In genomic region chr17:88442661-88443060, GRCm38 (mm10) we compare ENCODE assay signal across 9 mouse cellular contexts. TPM values are rescaled to one million over a fixed set of nuclear protein-coding genes. Genes with fewer than 3 reads are reported as not detected.
DNase-seq lines count a peak whose midpoint lies in the region; ATAC-seq and TF ChIP-seq lines count a peak whose summit lies in the region.
"Had no signal": no experiment of that assay in that cellular context is flagged by ENCODE, and none has a peak within 500 bp of the region (broad histone marks: within the 10 kb centered on the region; RNA-seq: fewer than 3 reads in every experiment).

No protein-coding gene starts in this region.

- dilution Hi-C loops in CH12.LX (cut with MboI; ENCODE audit: extremely low pct_ligation_motif_present, extremely low pct_unique_long_range_greater_than_20kb, low sequenced_read_pairs): no loop called here

- H3K9ac ChIP-seq in kidney, embryonic 15.5 days: no peak overlapping the region
- H3K9ac ChIP-seq in CH12.LX (ENCODE audit: insufficient read depth, low read depth): peak overlapping the region; percentile 96
- H3K9ac ChIP-seq in embryonic facial prominence, embryonic 13.5 days: no peak overlapping the region

- no peak for TF ChIP-seq POLR2A in CH12.LX (IDR thresholded peaks at IDR 0.05; ENCODE audit: low read depth, low read length)

- H3K9me3 ChIP-seq in kidney, embryonic 15.5 days (replicated peaks): no peaks in the 10 kb centered on the region
- no peaks in the 10 kb centered on the region for H3K9me3 ChIP-seq in CH12.LX (replicated peaks; ENCODE audit: low read length)
- H3K9me3 ChIP-seq in embryonic facial prominence, embryonic 13.5 days: no peaks in the 10 kb centered on the region
- H3K9me3 ChIP-seq: heart, embryonic 15.5 days had no signal

- H3K27ac ChIP-seq in kidney, embryonic 15.5 days: no peak overlapping the region
- H3K27ac ChIP-seq in CH12.LX (ENCODE audit: insufficient read depth, low read depth) (no peak overlapping the region), macrophage (no peak overlapping the region)
- no peak overlapping the region for H3K27ac ChIP-seq in embryonic facial prominence, embryonic 13.5 days

- H3K79me2 ChIP-seq in CH12.LX (replicated peaks; ENCODE audit: control insufficient read depth, extremely low read depth, insufficient read depth, poor library complexity, severe bottlenecking) (peaks cover 47% of the 10 kb centered on the region), macrophage (ENCODE audit: inconsistent target) (peaks cover 62% of the 10 kb centered on the region)

- no peak for TF ChIP-seq EP300 in CH12.LX (IDR thresholded peaks at IDR 0.05; ENCODE audit: low read length)

- no peak for DNase-seq in kidney, postnatal 36 days
- DNase-seq in CH12.LX (ENCODE audit: extremely low read depth): no peak
- DNase-seq in cerebellum, postnatal 14 days: no peak
- no peak for DNase-seq in testis, postnatal 14 days (ENCODE audit: low spot score)
- DNase-seq in spleen, postnatal 4 days (ENCODE audit: low spot score in 2 of 2): no peak

- peak overlapping the region; percentile 29 for H3K4me2 ChIP-seq in kidney, embryonic 15.5 days
- H3K4me2 ChIP-seq in CH12.LX (ENCODE audit: insufficient read depth, low read depth, poor library complexity, severe bottlenecking): peak overlapping the region; percentile 69
- H3K4me2 ChIP-seq in embryonic facial prominence, embryonic 13.5 days: peak overlapping the region; percentile 27; the same call in 1 of the 2 replicates

- H3K4me1 ChIP-seq in kidney, embryonic 15.5 days: peaks cover 9% of the 10 kb centered on the region
- H3K4me1 ChIP-seq in CH12.LX (ENCODE audit: control insufficient read depth in 1 of 2, insufficient read depth in 2 of 2): peaks cover 0 to 25% of the 10 kb centered on the region in 2 experiments; a peak in 2 of 4 replicates
- H3K4me1 ChIP-seq in embryonic facial prominence, embryonic 13.5 days: 0 out of 2 replicates have a peak, but pooled peaks cover 6% of the 10 kb centered on the region

- no peak for TF ChIP-seq CTCF in CH12.LX (conservative IDR thresholded peaks at IDR 0.05 in 1 of 2, IDR thresholded peaks at IDR 0.05 in 1 of 2; ENCODE audit: low read depth in 2 of 2, low read length in 2 of 2)

- no peaks in the 10 kb centered on the region for H3K36me3 ChIP-seq in kidney, embryonic 15.5 days
- H3K36me3 ChIP-seq in CH12.LX (replicated peaks in 1 of 2; ENCODE audit: control insufficient read depth in 1 of 2, insufficient read depth in 1 of 2, low read length in 1 of 2): no peaks in the 10 kb centered on the region
- H3K36me3 ChIP-seq in embryonic facial prominence, embryonic 13.5 days: no peaks in the 10 kb centered on the region
- H3K36me3 ChIP-seq in macrophage (ENCODE audit: inconsistent target): no peaks in the 10 kb centered on the region
- H3K36me3 ChIP-seq: heart, embryonic 15.5 days had no signal

- no peak for ATAC-seq in kidney, embryonic 15.5 days (replicated peaks; ENCODE audit: low FRiP score)
- no peak for ATAC-seq in embryonic facial prominence, embryonic 13.5 days (ENCODE audit: insufficient number of reproducible peaks, insufficient read depth, low FRiP score, low TSS enrichment, low read depth)

- no peak overlapping the region; the same call in 1 of the 2 replicates for H3K4me3 ChIP-seq in kidney, embryonic 15.5 days (replicated peaks)
- H3K4me3 ChIP-seq in CH12.LX (replicated peaks in 1 of 3; ENCODE audit: low read depth in 2 of 3, low read length in 2 of 3, poor library complexity in 1 of 3) (peak overlapping the region; percentile 46 to 89 (median 66)), macrophage (ENCODE audit: inconsistent target) (peak overlapping the region; percentile 72)
- no peak overlapping the region for H3K4me3 ChIP-seq in embryonic facial prominence, embryonic 13.5 days

- TF ChIP-seq RAD21 in CH12.LX (IDR thresholded peaks at IDR 0.05; ENCODE audit: low read depth, low read length): no peak

- 73% methylated on average over 6 of the region's 6 CpGs for WGBS in kidney, embryonic 15.5 days
- 82% methylated on average over 6 of the region's 6 CpGs for WGBS in embryonic facial prominence, embryonic 13.5 days
- 44% methylated on average over 6 of the region's 6 CpGs for WGBS in macrophage (ENCODE audit: missing documents)

- in situ Hi-C loops in CH12.LX (cut with MboI; ENCODE audit: low pct_ligation_motif_present, low pct_unique_long_range_greater_than_20kb, low sequenced_read_pairs): no loop called here

- H3K27me3 ChIP-seq in kidney, embryonic 15.5 days: no peaks in the 10 kb centered on the region
- peaks cover 2% of the 10 kb centered on the region for H3K27me3 ChIP-seq in CH12.LX (replicated peaks)
- no peaks in the 10 kb centered on the region for H3K27me3 ChIP-seq in embryonic facial prominence, embryonic 13.5 days
- H3K27me3 ChIP-seq: heart, embryonic 15.5 days had no signal

TF ChIP-seq in CH12.LX, 34 proteins besides CTCF, POLR2A, EP300 and RAD21:
- TF ChIP-seq CHD2 (IDR thresholded peaks at IDR 0.05; ENCODE audit: low read length) (no peak), ELF1 (IDR thresholded peaks at IDR 0.05; ENCODE audit: low read depth, low read length) (no peak), BHLHE40 (IDR thresholded peaks at IDR 0.05; ENCODE audit: low read depth, low read length) (no peak), PAX5 (IDR thresholded peaks at IDR 0.05; ENCODE audit: low read length) (no peak), ZNF384 (IDR thresholded peaks at IDR 0.05; ENCODE audit: low read depth, low read length) (no peak), TBP (conservative IDR thresholded peaks at IDR 0.05; ENCODE audit: low read depth, low read length) (no peak), ZKSCAN1 (IDR thresholded peaks at IDR 0.05; ENCODE audit: borderline replicate concordance, low read depth, low read length) (no peak), USF1 (IDR thresholded peaks at IDR 0.05; ENCODE audit: low read depth, low read length) (no peak), TCF12 (IDR thresholded peaks at IDR 0.05; ENCODE audit: low read depth, low read length) (no peak), POLR2AphosphoS2 (IDR thresholded peaks at IDR 0.05; ENCODE audit: low read depth, low read length) (no peak), E2F4 (IDR thresholded peaks at IDR 0.05; ENCODE audit: insufficient replicate concordance, low read depth, low read length) (no peak), SMC3 (IDR thresholded peaks at IDR 0.05; ENCODE audit: low read depth, low read length) (no peak), KAT2A (IDR thresholded peaks at IDR 0.05; ENCODE audit: insufficient replicate concordance, low read length) (no peak), MAZ (IDR thresholded peaks at IDR 0.05; ENCODE audit: low read depth, low read length) (no peak), JUND (conservative IDR thresholded peaks at IDR 0.05; ENCODE audit: low read depth, low read length) (no peak), MAFK (IDR thresholded peaks at IDR 0.05; ENCODE audit: insufficient replicate concordance, low read length) (no peak), NELFE (IDR thresholded peaks at IDR 0.05; ENCODE audit: low read depth, low read length) (no peak), UBTF (IDR thresholded peaks at IDR 0.05; ENCODE audit: low read depth, low read length) (no peak)

RNA-seq across cellular contexts. Expression of gene Foxn2, which starts 2.1 kb away (rescaled TPM):
- polyA plus RNA-seq in kidney, embryonic 15.5 days (2015; fragmentation: Nextera tagmentation; extraction: Ambion mirVana): 14.6 and 15.8 TPM in 2 replicates
- 13.2 and 16.2 TPM in 2 replicates for total RNA-seq in CH12.LX (2012; rRNA removed)
- total RNA-seq in CH12.LX (2014; rRNA removed): 24.6 and 27.9 TPM in 2 replicates
- 16.0 and 17.2 TPM in 2 replicates for polyA plus RNA-seq in CH12.LX (2012; ENCODE audit: insufficient read length, low read depth)
- 14.4 and 15.4 TPM in 2 replicates for polyA plus RNA-seq in embryonic facial prominence, embryonic 13.5 days (2015; fragmentation: Nextera tagmentation; extraction: Ambion mirVana)
- total RNA-seq in macrophage (2018; cell fraction: chromatin; rRNA removed): 100 to 1,000 TPM in 6 of 26 experiments, 10 to 100 TPM in 20; 39.4 to 161 (median 73.4) TPM
- 10 to 100 TPM; 20.5 to 51.2 (median 32.9) TPM for total RNA-seq in macrophage (2018; cell fraction: cytosol; rRNA removed)
- total RNA-seq in macrophage (2018; cell fraction: nucleus; rRNA removed): 100 to 1,000 TPM in 2 of 26 experiments, 10 to 100 TPM in 24; 44.0 to 110 (median 74.3) TPM
- polyA plus RNA-seq in macrophage (2018): 16.4 to 21.5 TPM (median 17.1 TPM) in 3 replicates

Comparison
In these comparisons a context has a peak if more than half of its experiments do, and no peak if none do; other contexts are left out.
1. H3K4me3 ChIP-seq: peak in CH12.LX (3 of 3) and macrophage (single experiment); none in kidney, embryonic 15.5 days (single experiment) and embryonic facial prominence, embryonic 13.5 days (single experiment).
2. Peak in every context shown above with its lines, with median percentiles within 50 percentile points of each other: H3K4me2 ChIP-seq.